Mouse (Mus musculus) right cerebral cortex, adult 18-20 months (tissue): ENCODE results near the gene Wfdc17.

Experiments used
- DNase-seq: peaks from one replicate; pipeline ENCODE4 v3.0.0; 2022; ENCODE audit warnings: mixed read lengths

Gene Wfdc17

DNA sequence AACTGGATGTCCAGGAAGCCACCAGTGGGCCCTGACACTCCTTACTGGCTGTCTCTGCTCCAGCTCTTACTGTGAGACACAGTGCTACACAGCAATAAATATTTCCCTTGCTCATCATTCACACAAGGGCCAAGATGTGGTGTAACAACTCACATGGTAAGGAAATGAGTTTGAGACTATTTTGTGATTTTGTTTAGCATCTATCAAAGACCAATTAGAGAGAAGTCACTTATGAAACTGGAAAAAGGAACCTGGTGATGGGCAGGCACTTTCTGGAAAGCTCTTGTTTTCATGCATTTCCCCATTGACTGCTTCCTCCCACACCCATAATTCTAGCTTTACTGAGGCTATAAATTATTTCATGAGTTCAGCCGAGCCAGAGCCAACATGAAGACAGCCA is at the start of gene Wfdc17:
Gene Wfdc17, plus strand, starts transcription at position 287 of the 400 bp plus-strand sequence.
- no peak for DNase-seq

DNA sequence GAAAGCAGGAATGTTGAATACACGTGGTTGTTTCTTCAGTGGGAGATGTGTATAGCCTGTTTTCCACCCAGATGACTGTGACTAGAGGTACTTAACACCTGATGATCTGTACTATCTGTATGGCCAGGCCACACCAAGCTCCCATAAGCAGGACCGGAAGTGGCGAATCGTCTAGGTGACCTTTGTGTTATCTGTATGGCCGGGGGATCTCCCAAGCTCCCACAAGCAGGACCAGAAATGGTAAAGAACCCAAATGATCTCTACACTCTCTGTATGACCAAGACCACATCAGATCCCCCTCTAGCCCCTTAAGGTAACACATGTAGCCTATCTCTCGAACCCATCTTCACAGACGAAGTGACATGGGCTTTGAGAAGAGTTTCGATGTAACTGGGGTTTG is 49.2 kb upstream of the Wfdc17 start:
- DNase-seq = no peak

DNA sequence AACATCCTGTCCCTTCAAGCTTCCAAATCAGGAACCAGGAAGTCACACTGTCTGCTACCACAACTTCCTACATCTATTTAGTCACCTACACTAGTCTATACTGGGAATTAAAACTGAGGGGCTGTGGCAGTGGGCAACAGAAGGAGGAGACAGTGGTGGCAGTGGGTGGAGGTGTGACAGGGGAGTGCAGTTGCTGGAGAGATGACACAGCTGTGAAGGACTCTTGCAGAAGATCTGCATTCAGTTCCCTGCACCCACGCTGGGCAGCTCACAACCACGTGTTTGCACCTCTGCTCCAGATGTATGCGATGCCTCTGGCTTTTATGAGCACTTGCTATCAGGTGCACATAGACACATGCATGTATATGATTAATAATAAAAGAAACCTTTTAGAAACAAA is 46.3 kb upstream of the Wfdc17 start:
- DNase-seq = peak; percentile 26

DNA sequence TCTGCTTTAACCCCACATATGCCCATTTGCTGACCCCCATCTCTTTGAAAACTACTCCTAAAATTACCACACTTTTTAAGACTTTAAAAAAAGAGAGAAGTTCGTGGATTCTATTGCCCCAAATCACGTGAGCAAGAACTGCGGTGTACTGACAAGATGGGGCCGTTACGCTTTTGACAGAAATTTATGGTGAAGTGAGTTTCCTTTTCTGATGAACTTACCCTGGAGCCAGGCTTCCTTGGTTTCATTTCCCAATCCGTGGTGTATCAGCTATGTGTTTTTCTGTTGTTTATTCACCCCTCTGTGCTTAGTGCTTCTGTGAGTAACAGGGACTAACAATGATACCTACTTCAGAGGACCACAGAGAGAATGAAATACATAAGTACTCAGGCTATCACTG is 45.0 kb upstream of the Wfdc17 start:
- no peak for DNase-seq

DNA sequence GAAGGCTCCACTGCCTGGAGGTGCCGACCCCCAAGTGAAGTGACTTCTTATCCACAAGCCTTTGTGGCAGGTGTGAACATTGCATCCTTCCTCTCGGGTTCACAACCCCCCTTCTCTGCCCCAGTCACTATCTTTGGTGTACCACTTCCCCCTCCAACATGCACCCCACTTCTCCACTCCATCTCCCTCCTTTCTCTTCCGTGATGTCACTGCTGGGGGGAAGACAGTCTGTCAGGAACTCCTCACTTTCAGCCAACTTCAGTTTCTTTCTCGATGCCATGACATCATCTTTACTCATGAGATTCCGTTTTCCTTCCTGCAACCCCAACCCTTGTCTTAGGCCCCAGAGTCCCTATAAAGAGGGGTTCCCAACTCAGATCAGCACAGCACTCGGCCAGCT is 41.6 kb upstream of the Wfdc17 start, which contains the start of gene Ccl4:
Gene Ccl4, plus strand, starts transcription at position 381 of the 400 bp plus-strand sequence.
- DNase-seq = no peak

DNA sequence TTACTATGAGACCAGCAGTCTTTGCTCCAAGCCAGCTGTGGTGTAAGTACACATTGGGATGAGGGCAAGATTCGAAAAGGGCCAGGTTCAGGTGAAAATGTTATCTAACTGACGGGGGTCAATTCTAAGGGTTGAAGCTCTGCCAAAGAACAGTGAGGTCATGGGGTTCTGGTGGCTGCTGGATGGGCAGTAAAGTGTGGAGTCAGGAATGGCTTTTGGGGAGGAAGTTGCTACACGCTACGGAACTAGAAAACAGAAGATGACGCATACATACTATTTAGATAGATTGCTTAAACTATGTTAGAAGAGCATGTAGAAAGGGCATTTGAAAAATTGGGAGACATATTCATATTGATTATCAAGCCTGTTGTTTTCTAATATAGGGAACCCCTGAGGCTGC is 40.3 kb upstream of the Wfdc17 start:
- DNase-seq = no peak

DNA sequence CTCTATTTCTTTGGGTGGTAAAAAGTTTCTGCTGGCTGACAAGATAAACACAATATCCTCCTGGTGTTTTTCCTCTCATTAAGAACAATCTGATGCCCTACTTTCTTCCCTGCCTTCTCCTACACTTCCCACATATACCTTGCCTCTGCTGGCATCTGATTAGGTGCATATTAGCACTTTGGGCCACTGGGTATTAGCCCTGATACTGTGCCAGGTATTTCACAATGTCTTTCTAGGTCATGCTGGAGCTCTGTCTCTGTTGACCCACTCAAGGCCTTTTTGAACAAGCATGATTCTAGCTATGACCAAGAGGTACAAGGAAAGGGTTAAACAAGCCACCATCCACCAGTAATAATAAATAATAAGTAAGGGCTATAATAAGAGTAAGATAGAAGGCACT is 32.0 kb upstream of the Wfdc17 start:
- no peak for DNase-seq

DNA sequence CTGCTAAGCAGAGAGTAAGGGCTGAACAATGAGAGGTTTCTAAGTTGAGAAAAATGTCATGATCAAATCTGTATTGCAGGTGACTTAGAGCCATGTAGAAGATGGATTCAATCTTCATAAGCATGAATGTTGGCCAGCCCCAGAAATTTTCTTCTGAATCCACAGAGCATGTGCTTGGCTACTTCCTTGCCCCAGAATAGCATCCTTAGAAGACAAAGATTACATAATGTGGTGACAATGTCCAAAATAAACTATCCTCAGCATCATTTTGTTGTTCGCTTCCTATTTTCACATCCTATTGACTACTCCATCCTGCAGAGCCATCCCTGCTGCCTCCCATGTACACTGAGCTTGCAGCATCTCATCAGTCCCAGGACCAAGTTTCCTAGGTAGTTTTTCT is 28.1 kb upstream of the Wfdc17 start:
- DNase-seq = no peak

DNA sequence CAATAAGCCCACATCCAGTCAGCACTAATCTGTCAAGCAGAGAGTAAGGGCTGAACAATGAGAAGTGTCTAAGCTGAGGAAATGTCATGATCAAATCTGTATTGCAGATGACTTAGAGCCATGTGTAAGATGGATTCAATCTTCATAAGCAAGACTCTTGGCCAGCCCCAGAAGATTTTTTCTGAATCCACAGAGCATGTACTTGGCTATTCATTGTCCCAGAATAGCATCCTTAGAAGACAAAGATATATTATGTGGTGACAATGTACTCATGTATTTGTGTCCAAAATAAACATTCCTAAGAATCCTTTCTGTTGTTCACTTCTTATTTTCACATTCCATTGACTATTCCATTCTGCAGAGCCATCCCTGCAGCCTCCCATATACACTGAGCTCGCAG is 13.9 kb upstream of the Wfdc17 start:
- DNase-seq = no peak

DNA sequence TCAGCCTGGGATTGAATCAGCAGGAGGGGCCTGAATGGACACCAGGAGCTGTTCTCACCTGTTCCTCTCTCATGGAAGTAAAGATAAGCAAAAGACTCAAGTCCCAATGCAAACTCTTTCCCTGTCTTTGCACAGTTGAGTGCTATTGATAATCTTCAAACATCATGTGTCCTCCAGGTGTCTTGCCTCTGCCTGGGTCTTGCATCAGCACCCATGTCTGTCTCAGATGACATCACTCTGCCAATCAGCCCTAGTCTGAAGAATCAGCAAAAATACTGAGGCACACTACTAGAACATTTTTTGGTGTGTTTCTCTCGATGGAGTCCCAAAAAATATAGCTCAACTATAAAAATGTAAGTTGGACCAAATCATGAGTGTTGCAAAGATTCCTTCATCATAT is 11.8 kb upstream of the Wfdc17 start:
- DNase-seq = no peak

DNA sequence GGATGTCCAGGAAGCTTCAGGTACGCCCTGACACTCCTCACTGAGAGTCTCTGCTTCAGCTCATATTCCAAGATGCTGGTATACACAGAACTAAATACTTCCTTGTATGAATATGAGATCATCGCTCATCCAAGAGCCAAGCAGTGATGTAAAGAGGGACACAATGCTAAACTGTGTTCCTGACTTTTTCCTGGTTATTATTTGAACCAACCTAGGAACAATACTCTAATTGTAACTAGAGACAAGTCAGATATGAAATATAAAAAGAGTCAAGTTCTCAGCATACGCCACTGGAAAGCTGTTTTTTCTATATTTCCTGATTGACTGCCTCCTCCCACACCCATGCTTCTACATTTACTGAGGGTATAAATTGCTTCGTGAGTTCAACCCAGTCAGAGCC is 4.9 kb downstream of the Wfdc17 start, which contains the start of gene Wfdc18:
Gene Wfdc18, plus strand, starts transcription at position 301 of the 400 bp plus-strand sequence.
- DNase-seq = no peak

DNA sequence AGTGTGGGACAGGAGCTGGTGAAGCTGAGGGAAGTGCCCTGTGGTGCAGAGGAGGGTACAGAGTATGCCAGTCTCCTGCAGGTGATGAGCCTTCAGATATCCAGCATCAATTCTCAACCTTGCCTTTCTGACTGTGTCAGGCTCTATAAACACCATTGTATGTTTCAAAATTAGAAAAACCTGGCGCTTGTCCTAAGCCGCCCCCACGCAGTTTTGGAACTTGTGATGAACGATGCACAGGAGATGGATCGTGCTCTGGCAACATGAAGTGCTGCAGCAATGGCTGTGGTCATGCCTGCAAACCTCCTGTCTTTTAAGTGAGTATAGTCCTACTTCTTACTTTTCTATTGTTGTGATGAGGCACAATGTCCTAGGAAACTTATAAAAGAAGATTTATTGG is 5.9 kb downstream of the Wfdc17 start:
- peak; percentile 15 for DNase-seq

DNA sequence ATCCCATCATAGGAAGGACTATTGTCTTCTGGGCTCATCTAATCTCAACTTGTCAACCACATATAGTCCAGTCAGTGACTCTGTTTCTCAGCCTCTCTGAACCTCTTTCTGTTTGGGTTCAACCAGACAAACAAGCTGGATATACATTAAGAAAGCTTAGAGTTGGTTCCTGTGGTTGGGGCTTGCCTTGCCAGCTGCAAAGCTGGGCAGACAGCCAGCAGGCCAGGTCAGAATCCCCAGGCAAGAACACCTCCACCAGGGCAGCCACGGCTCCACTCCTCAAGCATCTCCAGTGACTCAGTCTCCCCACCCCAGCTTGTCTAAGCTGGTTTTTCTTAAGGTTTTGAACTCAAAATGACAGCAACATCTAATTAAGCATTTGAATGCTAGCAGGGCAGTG is 8.9 kb downstream of the Wfdc17 start:
- DNase-seq = no peak

DNA sequence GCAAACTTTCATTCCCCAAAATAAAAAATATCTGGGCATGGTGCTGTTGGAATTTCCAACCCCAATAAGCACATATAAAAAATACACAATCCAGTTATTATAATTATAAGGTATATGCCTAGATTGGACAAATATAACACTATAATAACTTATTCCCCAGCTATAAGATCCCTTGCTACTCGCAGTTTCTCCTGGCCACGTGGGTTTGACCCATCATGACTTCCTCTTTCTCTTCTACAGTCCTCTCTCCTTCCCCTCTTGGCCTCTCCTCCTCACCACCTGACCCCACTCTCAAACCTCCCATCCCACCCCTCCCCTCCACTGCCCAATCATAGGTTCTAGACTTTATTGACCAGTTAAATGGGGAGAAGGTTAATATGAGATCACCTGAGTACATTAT is 10.1 kb downstream of the Wfdc17 start:
- no peak for DNase-seq

DNA sequence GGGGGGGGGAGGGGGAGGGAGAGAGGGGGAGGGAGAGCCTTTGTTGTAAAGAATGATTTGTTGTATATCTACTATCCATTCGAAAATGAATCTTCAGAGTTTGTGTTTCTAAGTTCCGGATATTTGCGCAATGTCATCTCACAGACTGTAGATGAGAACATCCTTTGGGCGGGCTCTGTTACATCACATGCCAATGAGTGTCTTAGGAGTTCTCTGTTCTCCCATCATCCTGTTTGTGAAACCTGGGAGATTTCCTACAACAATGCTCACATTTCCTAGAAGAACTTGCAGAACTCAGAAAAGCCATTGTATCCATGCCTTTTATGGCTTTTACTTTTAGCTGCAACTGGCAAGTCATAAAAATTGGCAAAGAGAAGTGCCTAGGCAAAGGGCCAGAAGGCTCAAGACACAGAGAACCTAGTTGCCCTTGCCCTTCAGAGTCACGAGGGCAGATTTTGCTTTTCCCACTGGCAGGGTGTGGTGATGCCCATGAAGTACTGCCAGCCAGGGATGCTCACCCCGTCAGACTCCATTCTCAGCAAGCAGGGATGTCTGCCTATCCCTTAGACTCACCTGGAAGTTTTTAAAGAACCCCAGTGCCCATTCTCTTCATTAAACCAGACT is 13.4 kb downstream of the Wfdc17 start:
- DNase-seq = no peak

DNA sequence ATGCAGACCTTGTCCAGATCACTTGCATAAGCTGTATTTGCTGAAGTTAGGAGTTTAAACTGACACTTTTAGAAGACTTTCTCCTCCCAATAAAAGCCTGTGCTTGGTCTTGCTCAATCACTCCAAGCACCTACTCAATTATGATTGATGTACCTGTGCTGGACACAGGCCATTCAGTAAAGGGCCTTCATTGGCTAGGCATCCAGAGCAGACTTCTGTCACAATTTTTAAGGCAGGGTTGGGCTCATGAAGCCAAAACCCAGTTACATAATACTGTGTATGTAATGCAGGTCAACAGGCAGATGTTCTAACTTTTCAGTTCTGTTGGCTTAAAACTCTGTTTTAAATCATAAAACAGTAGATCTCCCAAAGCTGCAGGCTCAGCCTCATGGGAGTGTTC is 17.0 kb downstream of the Wfdc17 start:
- DNase-seq = no peak

DNA sequence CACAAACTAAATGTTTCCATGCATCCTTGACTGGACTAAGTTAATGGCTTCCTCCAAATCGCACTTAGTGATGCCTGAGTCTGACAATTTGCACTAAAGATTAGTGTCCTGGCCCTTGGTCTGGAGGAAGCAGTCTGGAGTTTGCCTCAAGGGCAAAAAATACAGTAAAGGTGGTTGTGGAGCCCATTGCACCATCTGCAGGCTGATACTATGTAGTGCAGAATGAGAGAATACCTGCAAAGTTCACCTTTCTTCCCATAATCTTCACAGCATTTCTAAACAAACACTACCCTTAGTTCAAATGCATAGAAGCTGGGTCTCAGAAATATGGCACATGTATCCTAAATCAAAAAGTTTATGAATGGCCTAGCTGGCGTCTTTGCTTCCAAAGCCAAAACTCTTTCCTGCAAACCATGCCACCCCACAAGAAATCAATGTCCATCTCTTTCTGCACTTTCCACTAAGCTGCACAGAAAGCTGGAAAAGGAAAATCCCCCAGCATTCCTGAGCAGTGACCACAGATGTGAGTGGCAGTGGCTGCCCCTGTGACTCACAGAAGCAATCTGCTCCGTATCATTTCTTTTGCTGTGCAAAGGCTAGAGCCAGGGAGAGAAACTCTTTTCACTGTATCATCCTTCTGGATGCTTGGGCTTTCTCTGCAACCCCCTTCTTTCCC is 25.1 kb downstream of the Wfdc17 start:
- DNase-seq = no peak

DNA sequence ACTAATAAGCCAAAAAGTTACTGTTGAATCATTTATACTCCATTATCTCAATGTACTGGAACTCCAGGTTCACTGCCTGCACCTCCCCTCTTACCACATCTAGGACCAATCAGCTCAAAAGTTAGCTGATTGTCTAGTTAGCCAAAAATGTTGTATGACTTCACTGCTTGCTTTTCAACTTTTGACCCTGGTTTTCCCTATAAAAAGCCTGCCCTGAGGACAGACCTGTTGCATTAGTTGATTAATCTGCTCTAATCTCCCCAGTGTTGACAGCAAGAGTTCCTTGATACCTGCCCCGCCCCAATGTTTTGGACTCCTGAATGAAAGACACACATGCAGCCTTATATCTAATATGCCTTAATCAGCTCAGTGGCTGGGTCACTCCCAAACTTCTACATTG is 27.3 kb downstream of the Wfdc17 start:
- DNase-seq = no peak

DNA sequence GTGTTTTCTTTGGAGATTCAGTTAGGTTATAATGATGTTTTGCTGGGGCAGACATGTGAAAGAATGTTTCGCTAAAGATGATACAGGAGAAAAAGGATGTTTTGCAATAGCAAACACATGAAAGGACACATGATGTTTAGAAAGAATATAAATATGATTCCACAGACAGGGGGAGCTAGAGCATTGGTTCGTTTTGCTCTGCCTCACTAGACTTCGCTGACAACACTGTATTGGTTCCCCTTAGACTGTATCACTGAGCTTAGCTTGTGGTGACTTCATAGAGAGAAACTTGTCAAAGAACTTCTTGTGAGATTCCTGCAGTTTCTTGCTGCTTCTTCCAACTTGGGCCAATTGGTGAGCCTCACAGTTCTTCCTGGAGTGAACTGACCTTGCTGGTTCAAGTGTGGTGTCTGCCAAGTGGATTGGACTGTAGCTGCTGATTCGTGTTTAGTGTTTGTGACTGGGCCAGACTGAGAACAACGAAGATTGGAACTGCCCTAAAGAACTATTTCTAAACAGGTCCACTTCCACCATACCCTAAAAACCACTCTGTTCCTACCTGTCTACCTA is 29.4 kb downstream of the Wfdc17 start:
- DNase-seq = no peak

DNA sequence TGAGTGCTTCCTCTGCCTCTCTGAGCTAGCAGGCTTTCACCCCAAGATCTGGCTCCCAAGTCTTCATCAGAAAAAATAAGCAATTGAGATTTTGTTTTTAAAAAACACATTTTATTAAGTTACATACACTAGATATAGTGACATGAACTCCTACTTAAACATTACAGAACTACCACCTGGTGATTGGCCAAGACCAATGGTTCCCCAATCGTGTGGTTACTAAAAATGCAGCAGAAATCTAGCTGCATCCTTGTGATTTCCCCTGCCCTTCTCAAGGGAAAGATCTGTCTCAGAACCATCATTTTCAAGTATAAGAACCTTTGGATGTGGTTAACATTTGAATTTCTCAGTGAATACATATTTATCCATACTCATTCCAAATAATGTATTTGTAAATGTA is 30.4 kb downstream of the Wfdc17 start:
- no peak for DNase-seq

DNA sequence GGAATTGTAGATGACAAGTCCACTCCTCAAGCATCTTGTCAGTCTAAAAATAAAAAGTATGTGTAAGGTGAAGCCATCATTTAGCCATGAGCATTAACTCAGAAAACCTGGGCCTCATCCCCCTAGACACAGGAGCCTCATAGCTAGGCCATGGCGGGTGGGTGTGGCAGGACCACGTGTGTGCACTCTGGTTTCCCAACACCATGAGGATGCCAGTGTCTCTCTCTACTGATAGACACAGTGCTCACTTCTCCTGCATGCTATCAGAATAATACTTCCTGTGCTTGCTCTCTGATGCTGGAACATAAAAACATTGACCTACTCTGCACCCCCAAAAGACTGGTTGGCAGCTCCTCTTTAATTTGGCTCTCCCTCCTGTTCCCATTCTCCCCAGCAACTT is 32.1 kb downstream of the Wfdc17 start:
- no peak for DNase-seq

DNA sequence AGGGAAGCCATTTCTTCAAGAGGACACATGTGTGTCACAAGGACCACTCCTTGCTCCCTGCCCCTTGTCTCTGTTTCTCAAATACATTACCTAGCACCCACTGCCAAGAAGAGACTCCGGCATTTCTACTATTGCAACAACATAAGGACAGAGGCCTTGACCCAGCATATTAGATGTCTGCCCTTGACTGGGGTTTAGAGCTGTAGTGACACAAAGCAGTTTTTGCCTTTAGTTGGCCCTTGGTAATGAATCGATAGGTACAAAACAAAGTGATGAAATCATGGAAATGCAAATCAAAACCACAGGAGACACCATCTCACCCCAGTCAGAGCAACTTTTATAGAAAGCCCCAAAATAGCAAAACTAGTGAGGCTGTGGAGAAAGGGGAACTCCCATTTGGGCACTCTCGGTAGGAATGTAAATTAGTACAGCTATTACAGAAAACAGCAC is 33.3 kb downstream of the Wfdc17 start:
- no peak for DNase-seq

DNA sequence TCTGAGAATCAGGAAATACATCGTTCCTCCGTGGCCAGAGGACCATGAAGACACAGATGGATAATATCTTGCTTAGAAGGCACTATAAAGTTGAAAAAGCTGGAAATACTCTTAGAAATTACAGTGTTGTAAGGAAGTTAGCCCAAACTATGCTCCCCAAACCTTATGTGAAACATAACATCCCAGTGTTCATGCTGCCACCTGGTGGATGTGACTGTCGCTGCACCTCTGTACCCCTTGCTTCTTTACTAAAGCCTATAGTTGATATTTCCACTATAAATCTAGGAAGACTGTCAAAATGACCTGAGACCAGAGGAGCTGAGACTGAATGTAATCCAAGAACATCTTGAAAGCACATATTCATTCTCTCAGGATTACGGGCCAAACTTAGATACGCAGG is 35.5 kb downstream of the Wfdc17 start:
- peak; percentile 71 for DNase-seq

DNA sequence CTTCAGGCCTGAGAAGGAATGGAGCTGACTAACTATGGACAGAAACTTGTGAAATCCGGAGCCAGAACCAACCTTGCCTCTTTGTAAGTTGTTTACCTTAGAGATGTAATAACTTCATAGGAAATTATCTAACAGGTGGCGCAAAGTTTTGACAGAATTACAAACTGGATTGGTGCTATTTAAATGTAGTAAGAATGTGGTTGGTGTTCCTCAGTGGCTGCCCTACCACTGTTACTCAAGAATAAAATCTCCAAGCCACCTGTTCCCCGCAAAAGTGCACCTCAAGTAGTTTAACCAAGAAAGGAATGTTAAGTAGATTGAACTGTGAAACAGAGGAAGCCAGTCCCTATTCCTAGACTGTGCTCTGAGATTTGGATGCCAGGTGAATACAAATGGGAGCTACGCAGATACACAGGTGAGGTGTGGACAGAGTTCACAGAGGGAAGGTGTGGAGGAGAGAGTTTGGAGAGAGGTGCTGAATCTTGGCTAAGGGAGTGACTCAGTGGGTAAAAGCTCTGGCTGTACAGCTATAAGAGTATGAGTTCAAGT is 36.7 kb downstream of the Wfdc17 start:
- no peak for DNase-seq
